Mouse (Mus musculus): ENCODE measurements around the gene Wnt9a.

- TF ChIP-seq CTCF (IDR thresholded peaks at IDR 0.05; ENCODE audit: insufficient read depth, low read depth, low read length), result no peak
- TF ChIP-seq POLR2A (IDR thresholded peaks at IDR 0.05; ENCODE audit: insufficient read depth, low read depth, low read length), result no peak
Measured at GRCm38 (mm10) chr11:59364417-59364816, 57.7 kb downstream of the Wnt9a start.
